Mouse (Mus musculus) liver, embryonic 14.5 days (tissue): ENCODE measurements around the gene Tmem236. TPM values are rescaled to one million over a fixed set of nuclear protein-coding genes. Genes with fewer than 3 reads are reported as not detected.
A peak's percentile ranks its signal among the peaks of the same experiment; 100 is the strongest.

Experiments used
- ATAC-seq: fragments of 200-750 bp; cut with Nextera tagmentation; 2 replicates; pipeline ENCODE4 v1.8.0; 2017; ENCODE audit warnings: moderate number of reproducible peaks, mild to moderate bottlenecking, moderate library complexity; ENCODE audit not compliant: insufficient read depth
- DNase-seq, 3 experiments: peaks; one replicate each; pipeline ENCODE4 v3.0.0-alpha.2; 2012 to 2013; ENCODE audit warnings: low read depth in 3 of 3, low spot score in 3 of 3
- H3K27ac ChIP-seq: fragments of 300-500 bp; sonication (generic); 2 replicates; pipeline ENCODE4 v1.5.1; 2014; ENCODE audit warnings: moderate library complexity, mild to moderate bottlenecking, control low read depth, inconsistent platforms
- H3K27me3 ChIP-seq: fragments of 300-500 bp; sonication (generic); 2 replicates; pipeline ENCODE4 v1.6.1; 2014; ENCODE audit warnings: mild to moderate bottlenecking, low read length, moderate library complexity; ENCODE audit not compliant: control insufficient read depth, insufficient read depth
- H3K36me3 ChIP-seq: fragments of 300-500 bp; sonication (generic); replicated peaks from 2 replicates; pipeline ENCODE4 v1.6.1; 2014; ENCODE audit warnings: low read depth; ENCODE audit not compliant: control insufficient read depth, insufficient read depth
- H3K4me1 ChIP-seq, 2 experiments: fragments of 200-500 bp in 1 of 2; fragments of 300-500 bp in 1 of 2; sonication (generic) in 1 of 2; replicated peaks; 2 replicates each; pipeline ENCODE4 v1.6.1; 2012 to 2014; ENCODE audit warnings: antibody characterized with exemption in 1 of 2, inconsistent platforms in 1 of 2, low read length in 1 of 2; ENCODE audit not compliant: control insufficient read depth in 2 of 2, insufficient read depth in 2 of 2
- H3K4me2 ChIP-seq: fragments of 300-500 bp; sonication (generic); 2 replicates; pipeline ENCODE4 v1.6.1; 2014; ENCODE audit warnings: low read depth, mild to moderate bottlenecking, control low read depth, moderate library complexity
- H3K4me3 ChIP-seq, 2 experiments: fragments of 200-500 bp in 1 of 2; fragments of 300-500 bp in 1 of 2; sonication (generic) in 1 of 2; 2 replicates each; pipeline ENCODE4 v1.5.1; 2012 to 2014; ENCODE audit warnings: low read depth in 2 of 2, low read length in 2 of 2, mild to moderate bottlenecking in 2 of 2, control low read depth in 1 of 2, inconsistent platforms in 1 of 2, moderate library complexity in 1 of 2; ENCODE audit not compliant: insufficient read depth in 1 of 2
- H3K9ac ChIP-seq: fragments of 300-500 bp; sonication (generic); replicated peaks from 2 replicates; pipeline ENCODE4 v1.6.1; 2014; ENCODE audit warnings: mild to moderate bottlenecking, control low read depth, moderate library complexity
- H3K9me3 ChIP-seq: fragments of 300-500 bp; sonication (generic); 2 replicates; pipeline ENCODE4 v1.6.1; 2016; ENCODE audit warnings: low read length, mixed read lengths; ENCODE audit not compliant: control insufficient read depth
- CTCF ChIP-seq: IDR thresholded peaks from 2 replicates; pipeline ENCODE4 v1.5.1; 2016; ENCODE audit warnings: antibody characterized with exemption, low read depth, control low read depth
- EP300 ChIP-seq: IDR thresholded peaks from 2 replicates; pipeline ENCODE4 v1.6.1; 2016; ENCODE audit warnings: antibody characterized with exemption, low read depth
- WGBS: fragments of 180-500 bp; shearing (Covaris S2); extraction: QIAGEN DNeasy Blood & Tissue Kit; methylation state at CpG from one replicate; pipeline ENCODE4 v1.1.7; 2014; ENCODE audit not compliant: insufficient replicate concordance; 5-methylcytosine and 5-hydroxymethylcytosine counted together
- microRNA counts: library from miRNA; unstranded; fragments of <30 nt; microRNA quantifications from one replicate; lab custom pipeline; 2016
- microRNA-seq: library from miRNA; unstranded; fragments of <30 nt; microRNA quantifications from one replicate; pipeline ENCODE4, GENCODE M21; 2016
- polyA plus RNA-seq, 2 experiments: library from polyadenylated mRNA; depleted of rRNA in 1 of 2; stranded (reverse) in 1 of 2; unstranded in 1 of 2; fragments of >200 nt; fragmentation: Nextera tagmentation in 1 of 2; extraction: Ambion mirVana in 1 of 2; gene quantifications; 2 replicates each; pipeline versions ENCODE4 v1.2.1 to v1.2.3; 2012 to 2014

Tmem236 gene
- polyA plus RNA-seq, 2 experiments: 0.06 to 0.09 TPM

- no peak for ATAC-seq
- no peaks in the 10 kb centered on the region for H3K36me3 ChIP-seq
- no peak overlapping the region for H3K4me3 ChIP-seq
- H3K27ac ChIP-seq: no peak overlapping the region
- WGBS: 64% methylated on average over 3 of the region's 3 CpGs
- no peak overlapping the region for H3K9ac ChIP-seq
- H3K4me1 ChIP-seq: no peaks in the 10 kb centered on the region
- H3K27me3 ChIP-seq: no peaks in the 10 kb centered on the region
- no peak overlapping the region for H3K4me2 ChIP-seq
- H3K9me3 ChIP-seq: no peaks in the 10 kb centered on the region
- DNase-seq: no peak
- no peak for TF ChIP-seq CTCF
- TF ChIP-seq EP300: no peak
These were observed 77.6 kb downstream of the Tmem236 start for GRCm38 (mm10) chr2:14251938-14252337.

- no peak for ATAC-seq
These were observed 84.1 kb downstream of the Tmem236 start for GRCm38 (mm10) chr2:14258345-14258850.

DNA sequence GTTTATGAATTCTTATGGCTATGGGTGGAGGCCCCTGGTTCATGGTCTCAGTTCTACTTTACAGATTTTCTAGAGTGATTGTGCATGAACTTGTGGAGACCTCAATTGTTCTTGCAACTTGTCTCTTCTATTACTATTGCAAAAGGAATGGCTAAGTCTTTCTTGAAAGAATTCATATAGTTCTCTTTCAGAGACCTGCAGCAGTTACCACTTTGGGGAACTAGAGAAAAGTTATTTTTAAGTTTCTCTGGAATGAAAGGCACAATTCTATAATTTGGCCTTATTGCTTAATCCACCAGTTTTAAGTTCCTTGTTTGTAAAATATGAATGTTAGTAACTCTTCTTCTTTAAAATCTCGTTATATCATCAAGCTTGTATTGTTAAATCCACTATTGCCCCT is 87.8 kb downstream of the Tmem236 start:
- Histone ChIP-seq H3K27me3 (no peaks in the 10 kb centered on the region), H3K4me1 (no peaks in the 10 kb centered on the region), H3K27ac (no peak overlapping the region), H3K9ac (no peak overlapping the region), H3K4me3 (no peak overlapping the region), H3K4me2 (no peak overlapping the region), H3K36me3 (no peaks in the 10 kb centered on the region), H3K9me3 (no peaks in the 10 kb centered on the region)
- TF ChIP-seq EP300 (no peak), CTCF (no peak)
- WGBS: 50% methylated on average over 1 of the region's 1 CpGs
- ATAC-seq (no peak), DNase-seq (no peak)

More at GRCm38 (mm10) chr2:14258345-14258850, 84.1 kb downstream of the Tmem236 start:
- no peaks in the 10 kb centered on the region for H3K27me3 ChIP-seq
- no peaks in the 10 kb centered on the region for H3K4me1 ChIP-seq
- TF ChIP-seq EP300: no peak
- no peak for TF ChIP-seq CTCF
- no peak overlapping the region for H3K27ac ChIP-seq
- H3K9me3 ChIP-seq: no peaks in the 10 kb centered on the region
- H3K9ac ChIP-seq: no peak overlapping the region
- no peak overlapping the region for H3K4me2 ChIP-seq
- H3K4me3 ChIP-seq: no peak overlapping the region
- no peaks in the 10 kb centered on the region for H3K36me3 ChIP-seq
- no peak for DNase-seq

DNA sequence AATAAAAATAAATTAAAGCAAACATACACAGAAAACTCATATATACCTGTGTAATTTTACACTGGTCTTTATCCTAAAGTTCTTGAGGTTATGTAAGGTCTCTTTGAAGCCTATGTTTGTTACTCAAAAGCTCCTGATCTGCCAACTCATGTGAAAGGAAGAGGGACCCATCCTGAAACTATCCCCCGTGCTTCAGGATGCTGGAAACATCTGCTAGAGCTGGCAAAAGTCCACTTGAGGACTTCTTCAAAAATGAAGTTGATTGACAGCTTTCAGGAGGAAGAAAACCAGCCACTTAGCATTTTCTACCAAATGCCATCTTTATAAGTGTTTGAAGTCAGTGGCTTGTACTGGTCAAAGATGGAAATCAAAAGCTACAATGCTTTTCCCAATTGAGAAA is 94.8 kb downstream of the Tmem236 start:
- no peaks in the 10 kb centered on the region for H3K9me3 ChIP-seq
- DNase-seq: no peak
- H3K27ac ChIP-seq: no peak overlapping the region
- H3K27me3 ChIP-seq: no peaks in the 10 kb centered on the region
- H3K4me2 ChIP-seq: no peak overlapping the region
- WGBS: 26% methylated on average over 1 of the region's 1 CpGs
- H3K36me3 ChIP-seq: no peaks in the 10 kb centered on the region
- no peaks in the 10 kb centered on the region for H3K4me1 ChIP-seq
- TF ChIP-seq CTCF (no peak), EP300 (no peak)
- ATAC-seq: no peak
- H3K9ac ChIP-seq: no peak overlapping the region
- H3K4me3 ChIP-seq: no peak overlapping the region

MicroRNAs encoded within 50 kb of the gene (microRNA counts, 519-probe panel; counts per million panel counts)
- 69.9 counts per million for microRNA mmu-miR-511 (lab: Ali Mortazavi, UCI)

Small RNA genes lying within 50 kb of the gene (microRNA-seq; reads per million reads assigned to microRNA genes)
- gene Mir511: 32.1 reads per million, percentile 35 among the genes with 10 or more reads in this experiment

Other genes starting within 250 kb of the Tmem236 start
- 20.6 and 30.3 TPM in 2 replicates for gene Hacd1, start 118.4 kb upstream of the Tmem236 start, polyA plus RNA-seq (2012; rRNA removed)
- 58.0 and 60.7 TPM in 2 replicates for gene Hacd1, start 118.4 kb upstream of the Tmem236 start, polyA plus RNA-seq (2014; fragmentation: Nextera tagmentation; extraction: Ambion mirVana)
- gene Stam, start 100.4 kb upstream of the Tmem236 start, polyA plus RNA-seq (2012; rRNA removed): 8.3 and 10.4 TPM in 2 replicates
- gene Stam, start 100.4 kb upstream of the Tmem236 start, polyA plus RNA-seq (2014; fragmentation: Nextera tagmentation; extraction: Ambion mirVana): 24.8 and 25.6 TPM in 2 replicates
- gene Mrc1, start 54.9 kb downstream of the Tmem236 start, polyA plus RNA-seq (2012; rRNA removed): 3.9 and 5.6 TPM in 2 replicates
- 8.1 and 8.3 TPM in 2 replicates for gene Mrc1, start 54.9 kb downstream of the Tmem236 start, polyA plus RNA-seq (2014; fragmentation: Nextera tagmentation; extraction: Ambion mirVana)
- gene Slc39a12, start 213.8 kb downstream of the Tmem236 start, polyA plus RNA-seq (2012; rRNA removed): 0.02 and 0.03 TPM in 2 replicates
- gene Slc39a12, start 213.8 kb downstream of the Tmem236 start, polyA plus RNA-seq (2014; fragmentation: Nextera tagmentation; extraction: Ambion mirVana): 0.06 TPM in 1 of 2 replicates, not detected in the other